Mouse (Mus musculus) megakaryocyte, embryonic 14.5 days (primary cell): ENCODE data around the gene Fam169a. TPM values are rescaled to one million over a fixed set of nuclear protein-coding genes. Genes with fewer than 3 reads are reported as not detected.
"Not testable (repeated sequence)": the region's sequence is repeated elsewhere in the genome, so short reads cannot be mapped to it uniquely, and the experiment has no call there.

Experiments
- H3K27me3 ChIP-seq: replicated peaks from 2 replicates; pipeline ENCODE3; 2012; ENCODE audit warnings: inconsistent platforms
- H3K36me3 ChIP-seq: replicated peaks from 2 replicates; pipeline ENCODE3; 2012; ENCODE audit warnings: low read length, inconsistent platforms, mixed read lengths
- H3K4me1 ChIP-seq: 2 replicates; pipeline ENCODE4 v1.6.1; 2012; ENCODE audit warnings: inconsistent platforms
- H3K4me3 ChIP-seq: replicated peaks from 2 replicates; pipeline ENCODE3; 2012; ENCODE audit warnings: moderate library complexity, mild to moderate bottlenecking, inconsistent platforms
- H3K9me3 ChIP-seq: 2 replicates; pipeline ENCODE4 v1.6.1; 2012; ENCODE audit warnings: inconsistent platforms
- FLI1 ChIP-seq: IDR thresholded peaks from 2 replicates; pipeline ENCODE4 v1.6.1; 2012; ENCODE audit warnings: low read length, inconsistent platforms, mixed read lengths
- GATA1 ChIP-seq: IDR thresholded peaks from 3 replicates; pipeline ENCODE4 v1.6.1; 2012; ENCODE audit warnings: mixed read lengths, low read length, inconsistent platforms, borderline replicate concordance
- polyA plus RNA-seq: library from polyadenylated mRNA; stranded (reverse); fragments of >175 nt; gene quantifications from 2 replicates; pipeline ENCODE4 v1.2.3, GENCODE M21; 2012; ENCODE audit warnings: low replicate concordance; ENCODE audit not compliant: insufficient read depth

Gene Fam169a
- polyA plus RNA-seq, 1 experiment: 0.25 TPM

- H3K36me3 ChIP-seq: no peaks in the 10 kb centered on the region
These were observed 32.2 kb downstream of the Fam169a start, which contains the start of gene Gm6169 for GRCm38 (mm10) chr13:97099187-97099852. Gene Gm6169, minus strand, starts transcription at chr13:97099237.

GRCm38 (mm10) chr13:97104996-97105395, 37.9 kb downstream of the Fam169a start:
- Histone ChIP-seq H3K4me3 (no peak overlapping the region), H3K27me3 (no peaks in the 10 kb centered on the region), H3K9me3 (no peaks in the 10 kb centered on the region), H3K4me1 (no peaks in the 10 kb centered on the region), H3K36me3 (no peaks in the 10 kb centered on the region)
- TF ChIP-seq GATA1 (no peak), FLI1 (no peak)

More at GRCm38 (mm10) chr13:97099187-97099852, 32.2 kb downstream of the Fam169a start, which contains the start of gene Gm6169:
- Histone ChIP-seq H3K4me3 (no peak within 1 kb of the TSS), H3K4me1 (no peaks in the 10 kb centered on the region), H3K27me3 (no peaks in the 10 kb centered on the region), H3K9me3 (no peaks in the 10 kb centered on the region)
- TF ChIP-seq FLI1: no peak
- TF ChIP-seq GATA1: no peak

GRCm38 (mm10) chr13:97107721-97108120, 40.6 kb downstream of the Fam169a start:
- H3K9me3 ChIP-seq, H3K4me3 ChIP-seq, H3K36me3 ChIP-seq, H3K4me1 ChIP-seq, H3K27me3 ChIP-seq: not testable (repeated sequence)

- no peaks in the 10 kb centered on the region for H3K27me3 ChIP-seq
- no peaks in the 10 kb centered on the region for H3K9me3 ChIP-seq
- TF ChIP-seq FLI1 (no peak), GATA1 (no peak)
- no peak overlapping the region for H3K4me3 ChIP-seq
- no peaks in the 10 kb centered on the region for H3K36me3 ChIP-seq
- no peaks in the 10 kb centered on the region for H3K4me1 ChIP-seq
These were observed 42.0 kb downstream of the Fam169a start for GRCm38 (mm10) chr13:97109046-97109445.

- TF ChIP-seq GATA1 (no peak), FLI1 (no peak)
- H3K4me1 ChIP-seq: no peaks in the 10 kb centered on the region
- H3K27me3 ChIP-seq: no peaks in the 10 kb centered on the region
- no peak overlapping the region for H3K4me3 ChIP-seq
- no peaks in the 10 kb centered on the region for H3K36me3 ChIP-seq
- H3K9me3 ChIP-seq: no peaks in the 10 kb centered on the region
These were observed 54.3 kb downstream of the Fam169a start for GRCm38 (mm10) chr13:97121341-97121740.

- not testable (repeated sequence) for H3K4me3 ChIP-seq, H3K27me3 ChIP-seq, H3K4me1 ChIP-seq, H3K9me3 ChIP-seq
- H3K36me3 ChIP-seq: peaks cover 38% of the 10 kb centered on the region
These were observed 62.6 kb downstream of the Fam169a start for GRCm38 (mm10) chr13:97129654-97130053.

- H3K27me3 ChIP-seq: not testable (repeated sequence)
These were observed 63.3 kb downstream of the Fam169a start for GRCm38 (mm10) chr13:97130413-97130812.

GRCm38 (mm10) chr13:97137466-97138400, 70.6 kb downstream of the Fam169a start, which contains the start of the genes Gfm2 and Nsa2:
Gene Gfm2, plus strand, starts transcription at chr13:97137937.
Gene Nsa2, minus strand, starts transcription at chr13:97137937.
- TF ChIP-seq FLI1 (0 out of 2 replicates have a peak, but pooled peaks have one; percentile 51), GATA1 (no peak)

More at GRCm38 (mm10) chr13:97130413-97130812, 63.3 kb downstream of the Fam169a start:
- not testable (repeated sequence) for H3K9me3 ChIP-seq, H3K4me1 ChIP-seq, H3K4me3 ChIP-seq
- peaks cover 45% of the 10 kb centered on the region for H3K36me3 ChIP-seq

GRCm38 (mm10) chr13:97138404-97138931, 71.4 kb downstream of the Fam169a start:
- peaks cover 52% of the 10 kb centered on the region for H3K36me3 ChIP-seq
- H3K4me1 ChIP-seq: peaks cover 13% of the 10 kb centered on the region
- H3K9me3 ChIP-seq, H3K27me3 ChIP-seq: not testable (repeated sequence)
- H3K4me3 ChIP-seq: peak overlapping the region; percentile 96

More at GRCm38 (mm10) chr13:97137466-97138400, 70.6 kb downstream of the Fam169a start, which contains the start of the genes Gfm2 and Nsa2:
- Histone ChIP-seq H3K4me3 (peak within 1 kb of the TSS; percentile 96), H3K9me3 (no peaks in the 10 kb centered on the region), H3K36me3 (peaks cover 52% of the 10 kb centered on the region), H3K27me3 (no peaks in the 10 kb centered on the region), H3K4me1 (peaks cover 13% of the 10 kb centered on the region)

GRCm38 (mm10) chr13:97142321-97142720, 75.2 kb downstream of the Fam169a start:
- H3K36me3 ChIP-seq: peaks cover 54% of the 10 kb centered on the region
- H3K27me3 ChIP-seq: no peaks in the 10 kb centered on the region
- no peak for TF ChIP-seq GATA1
- TF ChIP-seq FLI1: no peak
- H3K4me1 ChIP-seq: peaks cover 13% of the 10 kb centered on the region
- H3K9me3 ChIP-seq: no peaks in the 10 kb centered on the region
- H3K4me3 ChIP-seq: no peak overlapping the region
